Mouse (Mus musculus): ENCODE results near the gene Cdh22. TPM values are rescaled to one million over a fixed set of nuclear protein-coding genes. Genes with fewer than 3 reads are reported as not detected.

Gene Cdh22
- total RNA-seq, 1 experiment from 2014 or later, result not detected

DNA sequence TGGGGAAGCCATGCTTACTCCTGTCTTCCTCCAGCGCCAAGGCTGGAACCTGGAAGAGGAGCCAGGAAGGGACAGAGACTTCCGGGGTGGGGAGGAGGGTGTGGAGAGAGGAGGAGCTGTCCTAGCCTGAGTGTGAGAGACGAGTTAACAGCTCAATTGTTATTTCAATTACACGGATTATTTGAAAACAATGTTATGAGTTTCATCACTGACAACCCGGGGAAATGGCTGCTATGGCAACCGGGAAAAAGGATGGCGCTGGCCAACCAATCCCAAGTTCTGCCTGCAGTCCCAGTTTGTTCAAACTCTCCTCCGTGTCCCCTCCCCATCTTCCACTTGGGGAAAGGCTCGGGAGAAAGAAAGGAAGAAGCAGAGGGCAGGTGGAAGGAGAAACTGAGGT lies 12.7 kb downstream of the Cdh22 start:
- ATAC-seq (replicated peaks in 1 of 2; ENCODE audit: insufficient read depth in 1 of 2, low FRiP score in 2 of 2, low TSS enrichment in 1 of 2, low read depth in 1 of 2, poor library complexity in 2 of 2, severe bottlenecking in 2 of 2), result no peak

- ATAC-seq (replicated peaks in 1 of 2; ENCODE audit: insufficient read depth in 1 of 2, low FRiP score in 2 of 2, low TSS enrichment in 1 of 2, low read depth in 1 of 2, poor library complexity in 2 of 2, severe bottlenecking in 2 of 2), result no peak
Observed at GRCm38 (mm10) chr2:165220347-165220945, 14.2 kb downstream of the Cdh22 start.

GRCm38 (mm10) chr2:165218954-165219353 lies 15.7 kb downstream of the Cdh22 start:
- no peak for ATAC-seq (replicated peaks in 1 of 2; ENCODE audit: insufficient read depth in 1 of 2, low FRiP score in 2 of 2, low TSS enrichment in 1 of 2, low read depth in 1 of 2, poor library complexity in 2 of 2, severe bottlenecking in 2 of 2)

DNA sequence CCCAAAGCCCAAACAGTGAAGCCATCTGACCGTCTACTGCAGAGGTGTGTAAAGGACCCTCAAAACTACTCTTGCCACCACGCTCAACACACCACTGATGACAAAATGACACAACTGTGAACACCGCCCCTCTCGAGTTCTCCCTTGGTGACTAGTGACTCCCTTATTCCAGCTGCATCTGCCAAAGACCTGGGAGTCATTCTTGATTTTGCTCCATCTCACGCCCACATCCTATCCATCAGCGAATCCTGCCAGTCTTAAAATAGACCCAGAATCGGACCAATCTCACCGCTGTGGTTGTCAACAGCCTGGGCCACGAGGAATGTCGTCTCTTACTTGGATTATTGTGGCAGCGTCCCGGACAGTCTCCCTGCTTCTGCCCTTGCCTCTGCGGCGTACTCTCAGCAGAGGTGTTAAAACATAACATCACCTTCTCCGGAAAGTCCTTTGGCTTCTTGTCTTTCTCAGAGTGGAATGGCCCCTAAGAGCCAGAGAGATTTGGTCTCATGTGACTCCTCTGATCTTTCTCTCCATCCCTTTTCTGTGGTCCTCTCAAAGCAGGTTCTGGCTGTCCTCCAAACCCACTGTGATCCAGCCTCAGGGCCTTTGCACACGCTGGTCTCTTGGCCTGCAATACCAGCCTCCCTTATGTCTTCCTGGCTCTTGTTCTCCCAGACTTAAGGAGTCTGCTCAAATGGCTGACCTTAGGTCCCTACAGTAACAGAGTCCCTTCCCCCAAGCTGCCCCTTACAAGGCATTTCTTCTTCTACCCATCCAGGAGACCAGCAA lies 17.1 kb downstream of the Cdh22 start:
- no peak for ATAC-seq (replicated peaks in 1 of 2; ENCODE audit: insufficient read depth in 1 of 2, low FRiP score in 2 of 2, low TSS enrichment in 1 of 2, low read depth in 1 of 2, poor library complexity in 2 of 2, severe bottlenecking in 2 of 2)

- ATAC-seq (replicated peaks in 1 of 2; ENCODE audit: insufficient read depth in 1 of 2, low FRiP score in 2 of 2, low TSS enrichment in 1 of 2, low read depth in 1 of 2, poor library complexity in 2 of 2, severe bottlenecking in 2 of 2), result no peak
Observed at GRCm38 (mm10) chr2:165215103-165215951, 19.3 kb downstream of the Cdh22 start.

DNA sequence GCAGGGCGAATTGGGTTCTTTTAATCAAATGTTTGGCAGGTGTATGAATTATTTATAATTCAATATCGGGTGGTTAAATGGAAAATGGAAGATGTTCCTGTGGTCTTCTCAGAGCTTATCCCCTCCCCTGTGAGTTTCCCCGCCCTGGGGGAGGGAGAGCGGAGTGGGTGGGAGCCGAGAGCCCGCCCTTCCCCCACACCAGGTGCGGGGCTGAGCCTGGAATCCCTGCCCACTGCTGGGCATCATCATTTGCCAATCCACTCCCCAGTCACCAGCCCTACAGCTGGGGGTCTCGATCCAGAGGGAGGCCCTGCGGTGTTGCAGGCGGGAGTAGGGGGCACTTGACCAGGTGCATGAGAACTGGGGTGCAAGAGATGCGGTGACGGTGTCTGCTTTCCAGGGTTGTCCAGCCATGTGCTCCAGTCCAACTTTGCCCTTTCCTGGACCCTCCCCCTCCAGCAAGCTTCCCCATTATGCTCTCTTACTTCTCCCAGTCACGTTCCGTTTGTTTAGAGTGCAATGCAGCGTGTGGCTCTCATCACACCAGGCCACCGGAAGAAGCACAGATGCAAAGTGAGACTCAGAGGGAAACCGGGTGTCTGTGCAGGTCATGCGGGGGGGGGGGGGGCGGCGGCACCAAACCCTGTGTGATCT lies 23.1 kb downstream of the Cdh22 start:
- no peak; a peak in 1 of 4 replicates for ATAC-seq (replicated peaks in 1 of 2; ENCODE audit: insufficient read depth in 1 of 2, low FRiP score in 2 of 2, low TSS enrichment in 1 of 2, low read depth in 1 of 2, poor library complexity in 2 of 2, severe bottlenecking in 2 of 2)

DNA sequence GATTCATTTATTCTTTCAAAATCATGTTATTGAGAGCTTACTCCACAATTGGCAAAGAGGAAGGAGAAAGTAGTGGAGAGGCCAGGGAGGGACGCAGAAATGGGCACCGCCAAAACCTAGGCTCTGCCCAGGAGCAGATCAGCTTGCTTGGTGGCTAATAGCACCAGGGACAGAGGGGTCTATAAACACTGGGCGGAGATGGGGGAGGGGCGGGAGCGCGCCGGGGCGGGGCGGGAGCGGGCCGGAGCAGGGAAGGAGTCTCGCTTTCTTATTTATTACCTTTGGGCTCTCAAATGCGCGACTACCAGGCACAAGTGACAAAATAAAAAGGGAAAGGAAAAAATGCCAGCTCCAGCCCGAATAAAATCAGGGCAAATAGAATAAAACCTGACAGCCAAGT lies 23.7 kb downstream of the Cdh22 start:
- no peak for ATAC-seq (replicated peaks in 1 of 2; ENCODE audit: insufficient read depth in 1 of 2, low FRiP score in 2 of 2, low TSS enrichment in 1 of 2, low read depth in 1 of 2, poor library complexity in 2 of 2, severe bottlenecking in 2 of 2)

- no peak for ATAC-seq (replicated peaks in 1 of 2; ENCODE audit: insufficient read depth in 1 of 2, low FRiP score in 2 of 2, low TSS enrichment in 1 of 2, low read depth in 1 of 2, poor library complexity in 2 of 2, severe bottlenecking in 2 of 2)
Observed at GRCm38 (mm10) chr2:165207689-165208088, 27.0 kb downstream of the Cdh22 start.

DNA sequence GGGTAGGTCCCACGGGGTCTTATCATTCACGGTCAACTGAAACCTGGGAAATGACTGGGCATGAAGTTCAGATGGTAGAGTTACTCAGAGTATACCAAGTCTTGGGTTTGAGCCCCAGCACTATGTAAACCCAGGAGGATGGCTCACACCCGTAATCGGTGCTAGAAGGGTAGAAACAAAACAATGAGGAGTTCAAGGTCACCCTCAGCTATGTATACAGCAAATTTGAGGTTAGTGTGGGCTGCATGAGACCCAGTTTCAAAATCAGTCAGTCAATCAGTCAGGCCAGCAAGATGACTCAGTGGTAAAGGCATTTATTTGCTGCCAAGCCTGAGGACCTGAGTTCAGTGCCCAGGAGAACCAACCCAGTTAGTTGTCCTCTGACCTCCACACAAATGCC lies 27.6 kb downstream of the Cdh22 start:
- no peak for ATAC-seq (replicated peaks in 1 of 2; ENCODE audit: insufficient read depth in 1 of 2, low FRiP score in 2 of 2, low TSS enrichment in 1 of 2, low read depth in 1 of 2, poor library complexity in 2 of 2, severe bottlenecking in 2 of 2)

- ATAC-seq (replicated peaks in 1 of 2; ENCODE audit: insufficient read depth in 1 of 2, low FRiP score in 2 of 2, low TSS enrichment in 1 of 2, low read depth in 1 of 2, poor library complexity in 2 of 2, severe bottlenecking in 2 of 2), result no peak
Observed at GRCm38 (mm10) chr2:165205486-165205885, 29.2 kb downstream of the Cdh22 start.

DNA sequence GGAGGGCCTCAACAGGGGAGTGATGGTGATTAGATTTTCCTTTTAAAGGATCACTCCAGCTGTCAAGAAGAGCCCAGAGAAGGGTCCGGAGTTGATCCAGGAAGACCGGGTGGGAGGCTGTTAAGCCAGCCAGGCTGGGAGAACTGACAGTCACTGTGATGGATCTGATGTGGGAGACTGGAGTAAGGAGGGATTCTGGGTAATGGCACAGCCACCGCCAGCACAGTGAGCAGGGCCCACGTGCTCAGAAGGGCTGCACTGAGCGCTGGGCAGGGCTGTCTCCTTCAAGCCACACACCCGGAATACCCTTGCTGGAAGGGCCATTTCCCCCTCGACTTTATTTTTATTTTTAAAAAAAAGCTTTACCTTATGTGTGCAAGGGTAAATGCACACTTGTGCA lies 29.7 kb downstream of the Cdh22 start:
- ATAC-seq (replicated peaks in 1 of 2; ENCODE audit: insufficient read depth in 1 of 2, low FRiP score in 2 of 2, low TSS enrichment in 1 of 2, low read depth in 1 of 2, poor library complexity in 2 of 2, severe bottlenecking in 2 of 2), result no peak

GRCm38 (mm10) chr2:165201761-165202751 lies 32.6 kb downstream of the Cdh22 start:
- ATAC-seq (replicated peaks in 1 of 2; ENCODE audit: insufficient read depth in 1 of 2, low FRiP score in 2 of 2, low TSS enrichment in 1 of 2, low read depth in 1 of 2, poor library complexity in 2 of 2, severe bottlenecking in 2 of 2), result no peak

DNA sequence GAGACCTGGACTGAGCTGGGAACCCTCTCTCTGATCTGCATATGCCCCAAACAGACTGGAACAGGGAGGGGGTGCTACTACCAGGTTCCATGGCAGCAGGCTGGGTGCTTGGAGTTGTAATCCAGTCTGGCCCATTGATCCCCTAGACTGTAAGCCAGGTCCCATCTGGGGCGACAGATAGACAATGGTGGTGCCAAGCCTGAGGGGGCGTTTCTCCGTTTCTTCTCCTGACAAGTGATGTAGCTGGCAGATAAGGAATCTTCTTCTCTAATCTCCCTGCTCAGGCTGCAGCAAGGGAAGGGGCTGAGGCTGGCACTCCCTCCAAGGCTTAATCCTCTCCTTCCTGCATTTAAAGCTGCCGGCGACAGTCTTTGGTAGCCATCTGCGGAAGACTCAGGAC lies 37.1 kb downstream of the Cdh22 start:
- no peak for ATAC-seq (replicated peaks in 1 of 2; ENCODE audit: insufficient read depth in 1 of 2, low FRiP score in 2 of 2, low TSS enrichment in 1 of 2, low read depth in 1 of 2, poor library complexity in 2 of 2, severe bottlenecking in 2 of 2)

DNA sequence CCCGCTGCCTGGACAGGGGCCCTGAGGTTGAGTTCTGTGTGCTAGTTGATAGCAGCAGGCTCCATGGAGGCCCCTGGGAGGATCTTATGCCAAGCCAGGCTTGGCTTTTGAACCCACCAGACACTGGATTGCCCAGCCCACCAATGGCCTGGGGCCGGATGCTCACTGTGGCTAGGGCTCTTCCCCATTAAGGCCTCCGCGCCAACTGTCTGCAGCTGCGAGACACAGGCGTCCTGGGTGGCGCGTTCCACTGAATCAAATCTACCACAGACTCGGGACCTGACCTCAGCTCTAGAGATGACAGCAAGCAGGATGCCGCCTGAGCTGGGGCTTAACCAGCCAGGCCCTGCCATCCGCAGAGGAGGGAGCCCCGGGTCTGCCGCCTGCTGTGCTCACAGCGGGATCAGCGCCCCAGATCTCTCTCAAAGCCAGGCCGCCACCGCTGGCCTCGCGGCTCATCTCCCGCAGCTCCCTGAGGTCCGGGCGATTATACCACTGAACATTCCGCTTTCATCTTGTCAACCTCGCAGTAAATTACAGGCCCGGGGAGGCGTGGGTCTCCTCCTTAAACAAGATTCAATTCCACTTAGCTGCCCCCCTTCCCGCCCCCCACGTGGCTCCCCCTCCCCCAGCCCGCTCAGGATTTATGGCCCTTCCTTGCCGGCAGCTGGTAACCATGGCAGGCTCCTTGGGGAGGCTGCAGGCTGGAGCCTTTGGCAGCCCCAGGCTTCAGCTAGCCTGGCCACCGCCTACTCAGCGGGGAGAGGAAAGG lies 39.1 kb downstream of the Cdh22 start:
- peak in 1 of 2 experiments; percentile 55; a peak in 2 of 4 replicates for ATAC-seq (replicated peaks in 1 of 2; ENCODE audit: insufficient read depth in 1 of 2, low FRiP score in 2 of 2, low TSS enrichment in 1 of 2, low read depth in 1 of 2, poor library complexity in 2 of 2, severe bottlenecking in 2 of 2)

DNA sequence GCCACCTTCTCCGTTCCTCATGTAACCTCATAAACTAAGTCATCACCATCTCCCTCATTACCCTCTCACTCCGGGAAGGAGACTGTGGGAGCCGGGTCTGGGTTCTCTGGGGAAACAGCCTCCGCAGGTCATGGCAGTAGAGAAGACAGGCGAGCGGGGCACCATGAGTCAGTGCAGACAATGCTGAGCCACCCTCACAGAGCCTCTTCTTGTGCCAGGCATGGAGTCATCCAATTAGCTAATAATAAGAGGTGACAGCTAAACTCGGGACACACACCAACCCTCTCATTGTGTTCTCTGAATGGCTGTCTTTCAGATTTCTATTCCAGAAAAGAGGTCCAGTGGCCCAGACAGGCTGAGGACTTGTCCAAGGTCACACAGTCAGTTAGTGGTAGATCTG lies 43.2 kb downstream of the Cdh22 start:
- no peak for ATAC-seq (replicated peaks in 1 of 2; ENCODE audit: insufficient read depth in 1 of 2, low FRiP score in 2 of 2, low TSS enrichment in 1 of 2, low read depth in 1 of 2, poor library complexity in 2 of 2, severe bottlenecking in 2 of 2)

DNA sequence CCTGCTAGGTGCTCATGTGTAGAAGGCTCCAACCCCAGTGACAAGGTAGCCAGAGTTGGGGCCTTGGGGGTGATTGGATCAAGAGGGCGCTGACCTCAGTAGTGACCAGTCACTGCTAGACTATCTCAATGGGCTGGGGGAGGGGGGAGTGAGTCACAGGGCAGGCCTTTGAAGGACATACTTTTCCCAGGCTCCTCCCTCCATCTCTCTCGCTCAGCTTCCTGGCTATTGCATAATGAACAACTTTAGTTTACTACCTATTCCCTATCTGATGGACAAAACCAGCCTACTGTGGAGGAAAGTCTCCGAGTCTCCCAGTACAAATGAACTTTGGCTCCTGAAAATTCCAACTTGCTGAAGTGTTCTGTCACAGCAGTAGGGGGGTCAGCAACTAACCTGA lies 45.1 kb downstream of the Cdh22 start:
- ATAC-seq (replicated peaks in 1 of 2; ENCODE audit: insufficient read depth in 1 of 2, low FRiP score in 2 of 2, low TSS enrichment in 1 of 2, low read depth in 1 of 2, poor library complexity in 2 of 2, severe bottlenecking in 2 of 2), result no peak
